In the genomic region with DNA sequence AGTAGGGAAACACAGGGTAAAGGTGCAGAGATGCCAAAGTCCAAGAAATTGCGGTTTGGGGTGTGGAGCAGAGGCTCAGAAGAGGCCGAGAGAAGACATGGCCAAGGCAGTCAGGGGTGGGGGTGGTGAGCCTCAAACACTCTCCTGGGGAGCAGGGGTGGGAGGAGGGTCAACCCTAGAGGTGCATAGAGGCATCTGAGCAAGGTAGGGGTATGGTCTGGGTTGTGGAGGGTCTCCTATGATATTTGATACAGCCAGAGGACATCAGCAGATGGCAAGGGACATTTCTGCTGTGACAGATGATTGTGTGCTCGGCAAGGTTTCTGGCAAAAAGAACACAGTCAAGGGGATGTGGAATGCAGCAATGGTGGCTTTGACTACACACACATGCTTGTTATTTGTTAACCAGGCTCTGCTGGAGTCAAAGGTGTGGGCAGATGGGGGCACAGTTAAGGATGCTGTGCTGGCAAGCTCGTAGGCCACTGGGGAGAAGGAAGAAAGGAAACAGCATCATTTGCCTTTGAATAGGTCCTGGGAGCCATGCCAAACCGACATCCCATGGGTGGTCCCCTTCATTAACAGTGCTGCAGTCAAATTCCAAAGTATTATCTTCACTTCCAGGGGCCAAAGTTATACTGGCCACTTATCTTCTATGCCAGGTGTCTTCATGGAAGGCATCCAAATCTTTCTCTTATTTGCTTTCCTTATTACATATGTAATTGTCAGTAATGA, we compare ENCODE assay signal across 8 mouse cellular contexts. TPM values are rescaled to one million over a fixed set of nuclear protein-coding genes. Genes with fewer than 3 reads are reported as not detected.
DNase-seq lines count a peak whose midpoint lies in the region; ATAC-seq and TF ChIP-seq lines count a peak whose summit lies in the region.

No protein-coding gene starts in this region.

- no peaks in the 10 kb centered on the region for H3K27me3 ChIP-seq in lung, embryonic 14.5 days (ENCODE audit: insufficient read depth, low read length)

- H3K9ac ChIP-seq in lung, embryonic 14.5 days: no peak overlapping the region

- H3K4me1 ChIP-seq in lung, embryonic 14.5 days (ENCODE audit: insufficient read depth): peaks cover 4% of the 10 kb centered on the region; the same call in 1 of the 2 replicates

- no peak overlapping the region for H3K4me2 ChIP-seq in lung, embryonic 14.5 days

- H3K4me3 ChIP-seq in lung, embryonic 14.5 days (ENCODE audit: low read depth, low read length): no peak overlapping the region

- no peaks in the 10 kb centered on the region for H3K36me3 ChIP-seq in lung, embryonic 14.5 days (ENCODE audit: insufficient read depth)

- WGBS in lung, embryonic 14.5 days: 33% methylated on average over 5 of the region's 5 CpGs

- H3K27ac ChIP-seq in lung, embryonic 14.5 days (ENCODE audit: low read depth): no peak overlapping the region

- DNase-seq in cerebellum, postnatal 14 days: peak; percentile 75 to 78
- DNase-seq in right cerebral cortex, postnatal 14 days: peak; percentile 14
- DNase-seq in right cerebral cortex, postnatal 36 days (ENCODE audit: low spot score in 2 of 2): no peak
- peak; percentile 78 for DNase-seq in lung, embryonic 14.5 days
- no peak for DNase-seq in layer of hippocampus, adult 9-11 months
- no peak for DNase-seq in gastrocnemius, adult 8-10 months (ENCODE audit: low spot score in 2 of 2)

- no peak for ATAC-seq in cerebellum, adult (ENCODE audit: insufficient number of reproducible peaks, low FRiP score, low TSS enrichment)
- ATAC-seq in lung, embryonic 14.5 days (ENCODE audit: insufficient read depth): peak; percentile 63; the same call in 1 of the 2 replicates
- ATAC-seq in megakaryocyte, adult 5-6 weeks (ENCODE audit: poor library complexity, severe bottlenecking): no peak

- TF ChIP-seq CTCF in lung, embryonic 14.5 days (IDR thresholded peaks at IDR 0.05; ENCODE audit: low read depth): no peak

- H3K9me3 ChIP-seq in lung, embryonic 14.5 days (ENCODE audit: low read depth, low read length): no peaks in the 10 kb centered on the region

RNA-seq across cellular contexts. Expression of a gene that starts 2.4 kb away (rescaled TPM):
- polyA plus RNA-seq in lung, embryonic 14.5 days (2014; fragmentation: Nextera tagmentation; extraction: Ambion mirVana): 22.2 and 27.9 TPM in 2 replicates
- total RNA-seq in megakaryocyte, adult 5-6 weeks (2015): 98.2 and 107 TPM in 2 replicates
- 84.2 and 85.4 TPM in 2 replicates for total RNA-seq in megakaryocyte, adult 5-6 weeks (2017)
- total RNA-seq in gastrocnemius, adult 8-10 months (2022): 1 to 10 TPM; 1.8 to 4.5 (median 2.9) TPM

RNA-seq across cellular contexts. Expression of a gene that starts 37.7 kb away (rescaled TPM):
- 13.8 and 15.9 TPM in 2 replicates for polyA plus RNA-seq in lung, embryonic 14.5 days (2014; fragmentation: Nextera tagmentation; extraction: Ambion mirVana)
- total RNA-seq in megakaryocyte, adult 5-6 weeks (2015): not detected in 2 replicates
- total RNA-seq in megakaryocyte, adult 5-6 weeks (2017): 0.07 and 0.37 TPM in 2 replicates
- 1 to 10 TPM in 2 of 4 experiments, under 1 TPM in 2; 0.73 to 1.9 (median 1.1) TPM for total RNA-seq in gastrocnemius, adult 8-10 months (2022)

Comparison
In these comparisons a context has a peak if more than half of its experiments do, and no peak if none do; other contexts are left out.
1. DNase-seq: peak in cerebellum, postnatal 14 days (2 of 2), right cerebral cortex, postnatal 14 days (single experiment) and lung, embryonic 14.5 days (single experiment); none in right cerebral cortex, postnatal 36 days (0 of 2), layer of hippocampus, adult 9-11 months (single experiment) and gastrocnemius, adult 8-10 months (0 of 2).
2. RNA of a gene that starts 2.4 kb away (total RNA-seq): 84.2 to 107 TPM in megakaryocyte, adult 5-6 weeks; 1.8 to 4.5 TPM in gastrocnemius, adult 8-10 months; every median in the first group is over 10 times any median in the second.